Mouse (Mus musculus) lung, postnatal 0 days (tissue): Measurements from ENCODE around the gene Sdf2l1.

Experiments
- CTCF ChIP-seq: IDR thresholded peaks from 2 replicates; pipeline ENCODE4 v1.5.1; 2016; ENCODE audit warnings: antibody characterized with exemption, mild to moderate bottlenecking
- EP300 ChIP-seq: IDR thresholded peaks from 2 replicates; pipeline ENCODE4 v1.6.1; 2016; ENCODE audit warnings: antibody characterized with exemption, mild to moderate bottlenecking, control low read depth

DNA sequence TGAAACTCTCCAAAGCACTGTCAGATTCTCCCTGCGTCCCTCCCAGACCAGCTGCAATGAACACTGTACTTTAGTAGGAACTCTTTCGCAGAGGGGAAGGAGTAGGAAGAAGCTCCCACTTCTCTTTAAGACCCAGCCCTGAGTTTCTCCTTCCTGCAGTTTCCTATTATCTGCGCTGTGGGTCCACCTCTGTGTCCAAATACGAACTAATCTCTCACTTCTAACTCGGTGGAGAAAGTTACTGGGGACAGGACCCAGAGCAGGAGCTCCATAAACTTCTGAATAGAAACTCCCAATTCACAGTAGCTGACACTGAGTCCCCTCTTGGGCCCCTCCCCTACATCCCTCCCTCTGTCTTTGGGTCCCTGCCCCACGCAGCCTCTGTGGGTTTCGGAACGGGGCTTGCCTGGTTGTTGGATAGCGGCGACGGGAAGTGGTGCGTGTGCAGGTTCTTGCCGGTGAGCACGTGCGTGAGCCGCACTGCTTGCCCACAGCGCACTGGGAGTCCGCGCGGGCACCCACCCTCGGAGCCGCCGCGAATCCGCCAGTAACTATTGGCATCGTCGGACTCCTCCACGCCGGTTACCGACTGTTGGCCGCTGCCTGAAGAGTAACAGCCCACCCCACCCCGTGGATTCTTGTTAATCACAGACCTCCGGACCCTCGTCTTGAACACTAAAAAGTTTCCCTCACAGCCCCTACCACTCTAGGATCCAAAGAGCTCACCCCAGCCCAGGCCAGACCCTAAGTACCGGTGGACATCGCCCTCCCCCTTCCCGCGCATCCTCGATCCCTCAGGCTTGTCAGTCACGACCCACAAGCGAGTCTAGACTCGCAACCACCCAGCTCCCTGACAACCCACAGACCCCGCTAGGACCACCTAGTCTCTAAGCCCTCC, 743 bp downstream of the Sdf2l1 start:
- TF ChIP-seq CTCF (no peak), EP300 (no peak)
